Mouse (Mus musculus): ENCODE measurements around the gene Kif5c. TPM values are rescaled to one million over a fixed set of nuclear protein-coding genes. Genes with fewer than 3 reads are reported as not detected.

The Kif5c gene
- 0.20 and 0.21 TPM in 2 replicates for polyA plus RNA-seq (2016; fragmentation: Nextera tagmentation; extraction: Ambion mirVana)

DNA sequence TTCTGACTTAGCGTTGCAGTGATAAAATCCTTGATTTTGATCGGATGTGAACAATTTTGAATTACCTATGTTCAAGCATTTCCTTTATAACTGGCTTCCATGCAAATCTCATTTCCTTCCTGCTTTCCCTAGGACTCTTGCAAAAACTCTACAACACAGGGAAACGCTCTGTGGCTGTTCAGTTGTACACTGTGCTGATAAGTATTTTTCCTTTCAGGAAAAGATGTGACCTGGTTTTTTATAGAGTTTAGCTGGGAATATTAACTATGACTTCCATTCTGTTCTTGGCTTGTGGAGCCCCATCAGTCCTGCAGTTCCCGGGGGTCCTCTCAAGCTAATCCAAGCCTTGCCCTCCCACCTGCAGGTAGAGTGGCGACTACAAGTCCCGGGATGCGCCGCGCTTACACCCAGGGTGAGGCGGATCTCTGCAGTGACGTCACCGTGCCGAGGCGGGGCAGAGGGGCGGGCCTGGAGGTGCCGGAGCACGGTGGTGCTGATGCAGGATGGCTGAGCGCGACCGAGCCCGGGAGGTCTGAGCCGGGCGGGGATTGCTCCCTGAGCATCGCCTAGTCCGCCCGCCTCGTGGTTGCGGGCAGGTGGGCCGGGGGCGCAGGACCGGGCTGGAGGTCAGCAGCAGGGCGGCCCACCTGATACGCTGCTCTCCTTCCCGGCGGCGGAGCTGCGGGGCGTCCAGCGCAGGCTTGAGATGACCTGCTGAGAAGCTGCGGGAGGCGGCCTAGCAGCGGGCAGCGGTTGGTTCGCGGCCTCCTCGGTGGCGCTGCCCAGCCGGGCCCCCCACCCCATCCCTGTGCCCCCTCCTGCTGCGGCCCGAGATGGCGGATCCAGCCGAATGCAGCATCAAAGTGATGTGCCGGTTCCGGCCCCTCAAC, at the start of gene Kif5c:
TSS of gene Kif5c (plus strand) at position 470 of the 890 bp plus-strand sequence.
- Histone ChIP-seq H3K4me1 (peaks cover 7% of the 10 kb centered on the region), H3K27me3 (replicated peaks) (peaks cover 46% of the 10 kb centered on the region), H3K9me3 (replicated peaks) (no peaks in the 10 kb centered on the region), H3K4me3 (peak within 1 kb of the TSS; percentile 55), H3K36me3 (no peaks in the 10 kb centered on the region), H3K9ac (no peak within 1 kb of the TSS), H3K4me2 (peak within 1 kb of the TSS; percentile 73), H3K27ac (no peak within 1 kb of the TSS)
- 5% methylated on average over 52 of the region's 54 CpGs for WGBS (ENCODE audit: insufficient replicate concordance)
- peak; percentile 81 for ATAC-seq

DNA sequence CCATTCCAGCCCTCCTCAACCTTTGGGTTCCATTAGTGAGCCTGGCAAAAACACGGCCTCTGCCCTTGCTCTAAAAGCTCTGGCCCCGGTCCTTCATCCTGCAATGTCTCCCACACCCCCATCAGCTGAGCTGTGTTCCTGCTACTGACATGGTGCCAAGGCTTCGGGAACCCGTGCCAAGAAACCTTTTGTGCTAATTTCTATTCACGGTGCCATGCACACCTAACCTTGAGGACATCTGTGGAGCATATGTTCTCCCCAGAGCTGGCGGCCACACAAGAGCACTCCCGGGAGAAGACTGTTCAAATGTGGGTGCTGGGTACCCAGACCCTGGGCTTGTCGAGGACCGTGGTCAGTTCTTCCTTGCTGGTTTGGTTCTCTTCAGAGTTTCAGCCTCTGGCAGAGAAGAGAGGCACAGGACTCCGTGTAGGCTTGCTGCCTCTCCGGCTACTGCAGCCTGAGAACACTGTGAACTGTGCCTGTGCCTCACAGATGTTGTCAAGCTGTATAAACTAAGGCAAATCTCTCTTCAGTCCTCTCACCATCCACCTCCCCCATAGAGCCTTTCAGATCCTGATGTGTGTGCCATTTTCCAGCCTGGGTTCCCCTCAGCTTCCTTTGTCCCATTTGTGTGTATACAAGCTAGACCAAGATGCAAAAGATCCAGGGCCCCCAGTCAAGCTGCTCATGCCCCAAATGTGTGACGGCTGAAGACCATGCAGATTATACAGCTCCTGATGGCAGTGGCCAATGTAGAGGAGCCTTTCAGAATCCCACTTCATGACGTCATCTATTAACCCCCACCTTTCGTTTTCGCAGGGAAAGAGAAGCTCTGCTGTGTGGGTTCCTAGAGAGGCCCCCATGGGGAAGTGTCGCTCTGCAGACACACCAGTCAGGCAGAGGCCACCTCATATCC, 49.0 kb upstream of the Kif5c start:
- ATAC-seq = peak; percentile 32; the same call in 1 of the 2 replicates
- Histone ChIP-seq H3K9ac (no peak overlapping the region), H3K27me3 (replicated peaks) (no peaks in the 10 kb centered on the region), H3K4me1 (0 out of 2 replicates have a peak, but pooled peaks cover 4% of the 10 kb centered on the region), H3K9me3 (replicated peaks) (no peaks in the 10 kb centered on the region), H3K36me3 (no peaks in the 10 kb centered on the region), H3K4me2 (no peak overlapping the region), H3K4me3 (no peak overlapping the region), H3K27ac (no peak overlapping the region)
- WGBS (ENCODE audit: insufficient replicate concordance) = 56% methylated on average over 16 of the region's 16 CpGs

GRCm38 (mm10) chr2:49570778-49571101, 48.4 kb upstream of the Kif5c start:
- H3K27ac ChIP-seq = no peak overlapping the region
- H3K36me3 ChIP-seq = no peaks in the 10 kb centered on the region
- H3K9me3 ChIP-seq (replicated peaks) = no peaks in the 10 kb centered on the region
- no peaks in the 10 kb centered on the region for H3K27me3 ChIP-seq (replicated peaks)
- 0 out of 2 replicates have a peak, but pooled peaks cover 4% of the 10 kb centered on the region for H3K4me1 ChIP-seq
- 36% methylated on average over 6 of the region's 6 CpGs for WGBS (ENCODE audit: insufficient replicate concordance)
- no peak overlapping the region for H3K4me3 ChIP-seq
- H3K4me2 ChIP-seq = no peak overlapping the region
- ATAC-seq = no peak
- no peak overlapping the region for H3K9ac ChIP-seq

DNA sequence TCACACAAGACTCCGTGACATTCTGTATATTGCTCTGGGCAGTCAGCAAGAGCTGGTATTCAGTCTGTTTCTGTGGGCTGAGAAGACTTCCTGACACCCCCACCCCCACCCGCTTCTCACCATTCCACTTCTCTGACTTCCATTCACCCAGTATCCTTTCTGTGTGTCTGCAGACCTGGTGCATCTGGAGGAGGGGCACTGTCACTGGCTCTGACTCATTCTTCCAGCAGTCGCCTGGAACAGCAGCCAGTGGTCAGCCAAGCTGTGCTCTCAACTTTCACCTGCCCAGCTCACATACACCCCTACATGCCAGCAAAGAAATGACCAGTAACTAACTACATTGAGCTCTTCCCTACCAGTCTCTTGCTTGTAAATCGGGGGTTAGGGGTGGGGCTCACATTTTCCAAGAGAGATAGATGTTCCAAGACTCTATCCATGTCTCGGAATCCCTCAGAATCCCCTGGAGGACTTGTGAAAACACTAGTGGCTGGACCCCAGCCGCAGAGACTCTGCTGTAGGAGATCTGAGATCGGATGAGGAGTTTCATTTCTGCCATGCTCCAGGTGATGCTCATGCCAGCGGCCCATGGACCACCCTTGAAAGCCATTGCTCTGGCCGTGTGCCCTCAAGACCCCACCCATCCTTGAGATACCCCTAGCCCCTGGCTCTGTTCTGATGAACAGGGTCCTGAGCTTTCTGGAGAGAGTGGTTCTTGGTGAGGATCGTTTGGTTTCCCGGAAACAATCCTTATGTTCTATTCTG, 47.8 kb upstream of the Kif5c start:
- no peak overlapping the region for H3K9ac ChIP-seq
- no peaks in the 10 kb centered on the region for H3K36me3 ChIP-seq
- no peak overlapping the region for H3K4me2 ChIP-seq
- H3K27me3 ChIP-seq (replicated peaks) = no peaks in the 10 kb centered on the region
- no peaks in the 10 kb centered on the region for H3K9me3 ChIP-seq (replicated peaks)
- no peak overlapping the region for H3K4me3 ChIP-seq
- 0 out of 2 replicates have a peak, but pooled peaks cover 4% of the 10 kb centered on the region for H3K4me1 ChIP-seq
- no peak overlapping the region for H3K27ac ChIP-seq
- 61% methylated on average over 11 of the region's 11 CpGs for whole genome bisulfite sequencing (ENCODE audit: insufficient replicate concordance)
- ATAC-seq = no peak

GRCm38 (mm10) chr2:49572111-49572642, 46.9 kb upstream of the Kif5c start:
- Histone ChIP-seq H3K36me3 (no peaks in the 10 kb centered on the region), H3K27ac (no peak overlapping the region), H3K4me3 (no peak overlapping the region), H3K4me2 (no peak overlapping the region), H3K9me3 (replicated peaks) (no peaks in the 10 kb centered on the region), H3K9ac (no peak overlapping the region), H3K4me1 (0 out of 2 replicates have a peak, but pooled peaks cover 4% of the 10 kb centered on the region), H3K27me3 (replicated peaks) (no peaks in the 10 kb centered on the region)
- 67% methylated on average over 12 of the region's 12 CpGs for WGBS (ENCODE audit: insufficient replicate concordance)
- ATAC-seq = no peak

DNA sequence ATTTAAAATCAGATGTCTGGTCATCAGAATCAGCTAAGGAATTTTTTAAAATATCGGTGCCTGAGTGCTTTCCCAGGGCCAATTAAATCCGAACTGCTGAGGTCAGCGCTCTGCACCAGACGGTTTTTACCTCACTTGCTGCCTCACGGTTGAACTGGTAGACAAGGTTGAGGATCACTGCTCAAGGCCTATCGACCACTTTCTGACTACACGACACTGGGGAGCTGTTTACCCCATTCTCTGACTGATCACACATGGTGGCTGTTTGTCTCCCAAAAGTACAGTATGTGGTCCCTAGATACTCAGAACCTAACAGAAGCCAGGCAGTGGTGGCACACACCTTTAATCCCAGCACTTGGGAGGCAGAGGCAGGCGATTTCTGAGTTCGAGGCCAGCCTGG, 46.4 kb upstream of the Kif5c start:
- WGBS (ENCODE audit: insufficient replicate concordance) = 68% methylated on average over 9 of the region's 9 CpGs
- no peaks in the 10 kb centered on the region for H3K27me3 ChIP-seq (replicated peaks)
- H3K4me1 ChIP-seq = 0 out of 2 replicates have a peak, but pooled peaks cover 4% of the 10 kb centered on the region
- ATAC-seq = no peak
- H3K4me3 ChIP-seq = no peak overlapping the region
- no peaks in the 10 kb centered on the region for H3K36me3 ChIP-seq
- no peak overlapping the region for H3K27ac ChIP-seq
- H3K4me2 ChIP-seq = no peak overlapping the region
- no peaks in the 10 kb centered on the region for H3K9me3 ChIP-seq (replicated peaks)
- H3K9ac ChIP-seq = no peak overlapping the region

GRCm38 (mm10) chr2:49573282-49573681, 45.8 kb upstream of the Kif5c start:
- no peaks in the 10 kb centered on the region for H3K9me3 ChIP-seq (replicated peaks)
- H3K4me3 ChIP-seq = no peak overlapping the region
- no peak overlapping the region for H3K27ac ChIP-seq
- H3K4me2 ChIP-seq = no peak overlapping the region
- WGBS (ENCODE audit: insufficient replicate concordance) = 81% methylated on average over 3 of the region's 3 CpGs
- no peaks in the 10 kb centered on the region for H3K27me3 ChIP-seq (replicated peaks)
- 0 out of 2 replicates have a peak, but pooled peaks cover 4% of the 10 kb centered on the region for H3K4me1 ChIP-seq
- no peak overlapping the region for H3K9ac ChIP-seq
- H3K36me3 ChIP-seq = no peaks in the 10 kb centered on the region
- ATAC-seq = no peak

DNA sequence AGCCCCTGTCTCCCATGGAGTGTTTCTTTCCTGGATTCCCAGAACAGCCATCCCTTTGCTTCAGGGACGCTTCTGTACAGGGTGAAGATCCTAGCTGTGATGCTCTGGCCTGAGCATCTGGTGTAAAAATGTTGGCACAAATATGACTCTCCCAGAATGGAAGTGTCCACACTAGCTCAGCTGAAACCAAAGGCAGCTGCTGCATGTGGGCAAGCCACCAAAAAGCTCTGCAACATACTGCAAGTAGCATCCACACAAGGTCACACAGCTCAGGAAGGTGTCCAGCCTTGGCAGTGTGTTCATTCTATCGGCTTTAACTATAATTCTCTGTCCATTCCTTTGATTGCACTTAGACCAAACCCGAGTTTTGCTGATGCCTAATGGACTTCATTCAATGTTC, 38.5 kb upstream of the Kif5c start:
- no peak for ATAC-seq
- H3K9ac ChIP-seq = no peak overlapping the region
- no peak overlapping the region for H3K4me2 ChIP-seq
- 64% methylated on average over 3 of the region's 3 CpGs for WGBS (ENCODE audit: insufficient replicate concordance)
- no peak overlapping the region for H3K4me3 ChIP-seq
- no peak overlapping the region for H3K27ac ChIP-seq
- H3K9me3 ChIP-seq (replicated peaks) = no peaks in the 10 kb centered on the region
- H3K4me1 ChIP-seq = no peaks in the 10 kb centered on the region
- no peaks in the 10 kb centered on the region for H3K36me3 ChIP-seq
- no peaks in the 10 kb centered on the region for H3K27me3 ChIP-seq (replicated peaks)

- ATAC-seq = no peak
- H3K9ac ChIP-seq = no peak overlapping the region
- WGBS (ENCODE audit: insufficient replicate concordance) = 63% methylated on average over 5 of the region's 5 CpGs
- no peaks in the 10 kb centered on the region for H3K4me1 ChIP-seq
- H3K27ac ChIP-seq = no peak overlapping the region
- H3K4me3 ChIP-seq = no peak overlapping the region
- no peaks in the 10 kb centered on the region for H3K9me3 ChIP-seq (replicated peaks)
- H3K4me2 ChIP-seq = no peak overlapping the region
- no peaks in the 10 kb centered on the region for H3K27me3 ChIP-seq (replicated peaks)
- no peaks in the 10 kb centered on the region for H3K36me3 ChIP-seq
Measured at GRCm38 (mm10) chr2:49582546-49582945, 36.6 kb upstream of the Kif5c start.

DNA sequence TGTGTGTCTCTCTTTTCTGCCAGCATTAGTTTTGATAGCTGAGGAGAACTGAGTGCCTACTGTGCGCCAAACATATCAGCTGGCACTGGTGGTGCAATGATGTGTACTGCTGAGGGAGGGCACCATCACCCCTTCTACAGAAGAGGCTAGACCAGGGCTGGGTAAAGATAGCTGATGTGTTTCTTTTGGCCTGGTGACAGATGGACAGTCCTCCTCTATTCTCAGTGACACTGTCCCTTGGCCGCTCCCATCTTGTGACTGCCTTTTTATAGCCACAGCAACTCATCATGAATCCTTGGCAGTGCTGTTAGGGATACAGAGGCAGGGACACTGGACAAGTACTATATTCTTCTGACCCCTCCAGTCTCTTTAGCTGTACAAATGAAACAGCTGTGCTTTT, 35.8 kb upstream of the Kif5c start:
- Histone ChIP-seq H3K9me3 (replicated peaks) (no peaks in the 10 kb centered on the region), H3K4me3 (no peak overlapping the region), H3K9ac (no peak overlapping the region), H3K27me3 (replicated peaks) (no peaks in the 10 kb centered on the region), H3K27ac (no peak overlapping the region), H3K4me2 (no peak overlapping the region), H3K4me1 (no peaks in the 10 kb centered on the region), H3K36me3 (no peaks in the 10 kb centered on the region)
- ATAC-seq = no peak
- 76% methylated on average over 2 of the region's 2 CpGs for WGBS (ENCODE audit: insufficient replicate concordance)

GRCm38 (mm10) chr2:49590450-49590849, 28.6 kb upstream of the Kif5c start:
- no peak for ATAC-seq
- Histone ChIP-seq H3K27me3 (replicated peaks) (no peaks in the 10 kb centered on the region), H3K9me3 (replicated peaks) (no peaks in the 10 kb centered on the region), H3K4me3 (no peak overlapping the region), H3K9ac (no peak overlapping the region), H3K36me3 (no peaks in the 10 kb centered on the region), H3K4me1 (no peaks in the 10 kb centered on the region), H3K4me2 (no peak overlapping the region), H3K27ac (no peak overlapping the region)
- 50% methylated on average over 5 of the region's 5 CpGs for WGBS (ENCODE audit: insufficient replicate concordance)
